Mouse (Mus musculus): ENCODE measurements around the gene Klrb1b.

The Klrb1b gene

DNA sequence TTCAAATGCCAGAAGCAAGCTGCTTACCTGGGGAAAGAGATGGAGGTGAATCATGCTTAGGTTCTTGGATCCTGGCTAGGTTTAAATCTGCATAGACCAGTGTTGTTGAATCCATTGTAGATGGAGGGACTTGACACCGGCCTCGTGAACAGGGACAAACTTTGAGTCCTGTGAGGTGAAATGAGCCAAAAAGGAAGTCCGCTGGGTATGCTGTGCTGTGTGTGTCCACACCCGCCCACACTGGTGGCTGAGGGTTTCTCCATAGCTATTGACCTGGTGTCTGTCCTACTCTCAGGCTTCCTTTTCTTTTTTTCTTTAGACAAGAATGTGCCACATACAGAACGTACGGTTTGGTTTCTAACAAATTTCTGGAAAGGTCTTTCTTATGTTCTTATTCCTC, at the start of gene Klrb1b, which contains the start of gene Gm44511:
TSS of gene Klrb1b (minus strand) at position 200 of the 400 bp plus-strand sequence.
TSS of gene Gm44511 (minus strand) at position 184 of the 400 bp plus-strand sequence.
- DNase-seq (ENCODE audit: low read depth, low spot score), result no peak

DNA sequence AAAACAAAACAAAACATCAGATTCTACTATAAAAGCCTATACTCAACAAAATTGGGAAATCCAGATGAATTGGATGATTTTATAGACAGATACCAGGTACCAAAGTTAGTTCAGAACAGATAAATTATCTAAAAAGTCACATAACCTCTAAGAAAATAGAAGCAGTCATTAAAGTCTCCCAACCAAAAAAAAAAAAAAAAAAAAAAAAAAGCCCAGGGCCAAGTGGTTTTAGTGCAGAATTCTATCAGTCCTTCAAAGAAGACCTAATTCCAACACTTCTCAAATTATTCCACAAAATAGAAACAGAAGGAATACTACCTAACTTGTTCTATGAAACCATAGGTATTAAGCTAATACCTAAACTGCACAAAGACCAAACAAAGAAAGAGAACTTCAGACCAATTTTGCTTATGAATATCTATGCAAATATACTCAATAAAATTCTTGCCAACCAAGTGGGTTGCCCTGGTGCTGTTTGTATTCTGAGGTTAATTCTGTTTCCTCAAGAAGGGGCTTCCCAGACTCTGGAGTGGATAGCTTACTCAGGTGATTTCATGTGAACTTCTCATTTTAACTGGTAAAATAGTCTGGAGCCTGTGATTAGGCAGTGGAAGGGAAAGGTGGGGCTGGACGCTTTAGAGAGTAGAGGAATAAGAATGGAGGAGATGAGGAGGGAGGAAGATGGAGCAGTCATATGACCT, 45.9 kb upstream of the Klrb1b start:
- DNase-seq (ENCODE audit: low read depth, low spot score), result no peak

DNA sequence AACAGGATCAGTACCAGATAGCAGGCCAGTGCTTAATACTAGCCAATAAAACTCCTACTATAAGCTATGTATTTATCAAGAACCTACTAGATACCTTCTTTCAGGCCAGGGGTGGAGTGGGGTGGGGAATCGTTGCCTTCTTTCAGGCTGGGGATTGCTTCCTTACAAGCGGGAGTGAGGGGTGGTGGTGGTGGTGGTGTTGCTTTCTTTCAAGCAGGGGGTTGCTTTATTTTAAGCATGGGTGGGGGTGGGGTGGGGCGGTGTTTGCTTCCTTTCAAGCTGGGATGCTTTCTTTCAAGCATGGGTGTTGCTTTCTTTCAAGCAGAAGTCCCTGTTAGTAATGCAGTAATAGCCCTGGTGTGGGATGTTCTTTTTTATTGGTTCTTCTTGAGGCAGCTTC, 42.7 kb upstream of the Klrb1b start:
- DNase-seq (ENCODE audit: low read depth, low spot score), result no peak

DNA sequence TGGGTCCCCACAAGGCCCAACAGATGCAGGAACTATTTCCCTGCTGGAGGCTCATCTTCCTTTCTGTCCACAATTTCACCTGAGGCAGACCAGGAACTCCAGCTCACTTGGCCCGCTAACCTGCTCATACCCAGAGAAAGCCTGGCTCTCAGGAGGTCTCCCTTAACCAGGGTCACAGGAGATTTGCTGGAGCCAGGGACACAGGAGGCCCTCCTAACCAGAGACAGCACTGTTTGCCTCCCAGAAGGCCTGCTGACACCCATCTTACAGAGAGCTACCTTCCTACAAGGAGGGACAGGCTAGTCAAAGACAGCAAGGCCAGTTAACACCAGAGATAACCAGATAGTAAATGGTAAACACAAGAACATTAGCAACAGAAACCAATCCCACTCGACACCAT, 31.8 kb upstream of the Klrb1b start:
- DNase-seq (ENCODE audit: low read depth, low spot score), result no peak

DNA sequence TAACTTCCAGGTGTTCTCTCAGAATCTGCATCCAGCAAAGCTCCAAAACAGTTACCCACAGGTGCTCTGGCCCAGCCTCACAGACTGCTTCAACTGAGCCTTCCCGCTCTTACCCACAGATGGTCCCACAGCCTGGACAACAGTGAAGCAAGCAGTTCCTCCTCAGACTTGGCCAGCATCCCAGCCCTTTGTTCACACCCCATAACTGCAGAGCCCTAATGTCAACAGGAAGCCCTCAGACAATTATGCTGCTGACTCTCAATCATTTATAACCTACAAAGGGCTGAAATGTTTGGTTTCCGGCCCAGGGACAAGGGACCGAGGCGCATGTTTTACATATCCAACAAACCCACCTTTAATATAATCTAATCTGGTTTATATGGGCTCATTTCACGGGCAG, 30.1 kb upstream of the Klrb1b start:
- DNase-seq (ENCODE audit: low read depth, low spot score), result no peak

DNA sequence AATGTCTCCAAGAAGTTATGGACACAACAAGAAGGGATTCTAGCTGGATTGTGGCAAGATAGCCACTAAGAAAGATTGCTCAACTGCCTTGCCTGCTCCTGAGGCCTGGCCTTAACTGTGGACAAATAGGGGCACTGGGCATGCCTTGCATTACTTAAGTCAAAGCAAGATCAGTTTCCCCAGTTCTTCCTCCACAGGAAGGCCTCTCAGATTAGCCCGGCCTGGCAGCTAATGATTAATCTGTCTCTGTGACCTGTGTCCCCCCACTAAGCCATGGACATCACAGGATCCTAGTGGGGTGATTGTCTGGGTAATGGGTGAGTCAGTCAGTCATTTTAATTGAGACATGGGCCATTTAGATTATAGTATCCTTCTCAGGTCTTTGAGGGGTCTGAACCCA, 29.3 kb upstream of the Klrb1b start:
- DNase-seq (ENCODE audit: low read depth, low spot score), result no peak

DNA sequence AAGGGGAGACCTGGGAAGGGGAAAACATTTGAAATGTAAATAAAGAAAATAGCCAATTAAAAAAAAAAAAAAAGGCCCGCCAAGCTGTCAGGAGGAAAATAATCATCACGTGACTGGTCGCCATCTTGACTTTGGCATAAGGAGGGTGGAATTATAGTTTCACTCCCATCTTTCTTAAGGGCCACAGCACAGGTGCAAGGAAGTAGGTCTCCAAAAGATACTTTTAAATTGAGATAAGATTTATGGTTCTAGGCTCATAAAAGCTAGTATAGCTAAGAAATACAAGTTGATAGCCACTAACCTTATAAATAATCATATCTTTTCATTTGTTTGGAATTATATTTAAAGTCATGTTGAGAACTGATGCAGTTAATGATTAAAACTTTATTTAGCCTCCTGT, 28.8 kb upstream of the Klrb1b start:
- no peak for DNase-seq (ENCODE audit: low read depth, low spot score)

DNA sequence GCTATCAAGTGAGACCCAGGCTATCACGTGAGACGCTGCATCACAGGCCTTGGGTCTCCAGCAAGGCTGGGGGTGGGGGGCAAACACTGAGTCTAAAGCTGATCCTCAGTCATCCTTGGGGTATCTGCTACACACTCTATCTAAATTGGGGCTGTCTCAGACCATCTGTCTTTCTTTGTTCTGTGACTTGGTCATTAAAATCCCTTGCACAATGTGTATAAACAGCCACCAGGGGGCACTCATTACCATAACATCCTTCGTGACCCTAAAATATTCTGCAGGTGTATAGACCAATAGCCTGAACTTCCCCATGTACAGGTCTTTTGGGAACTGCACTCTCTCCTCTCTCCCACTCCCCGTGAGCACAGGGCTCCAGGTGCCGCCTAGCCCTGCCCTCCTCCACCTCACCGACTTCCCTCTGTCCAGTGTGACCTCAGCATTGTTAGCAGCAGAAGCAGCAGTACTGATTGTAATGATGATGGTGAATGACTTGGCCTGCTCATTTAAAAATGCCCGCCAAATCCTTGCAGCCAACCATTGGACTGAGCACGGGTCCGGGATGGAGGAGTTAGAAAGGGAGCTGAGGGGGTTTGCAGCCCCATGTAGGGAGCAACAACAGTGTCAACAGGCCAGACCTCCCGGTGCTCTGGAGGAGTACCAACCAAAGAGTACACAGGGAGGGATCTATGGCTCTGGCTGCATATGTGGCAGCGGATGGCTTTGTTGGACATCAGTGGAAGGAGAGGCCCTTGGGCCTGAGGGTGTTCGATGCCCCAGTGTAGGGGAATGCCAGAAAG, 28.1 kb upstream of the Klrb1b start:
- DNase-seq (ENCODE audit: low read depth, low spot score), result peak; percentile 51

DNA sequence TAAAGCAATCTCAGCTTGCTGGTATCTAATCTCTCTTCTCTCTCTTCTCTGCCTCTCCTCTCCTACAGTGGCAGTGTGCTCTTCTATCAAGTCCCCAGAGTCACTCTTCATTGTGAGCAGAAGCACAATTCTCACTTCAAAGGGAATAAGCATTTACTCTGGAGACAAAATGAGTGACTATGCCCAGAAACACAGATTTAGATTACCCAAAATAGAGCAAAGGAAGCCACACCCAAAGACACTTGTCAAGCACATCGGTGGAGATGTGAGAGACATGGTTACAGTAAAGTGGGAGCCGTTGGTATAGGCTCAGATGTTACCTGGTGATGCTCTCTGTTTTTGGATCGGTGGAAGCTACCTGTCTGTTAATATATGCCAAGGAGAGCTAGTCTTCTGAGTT, 26.6 kb upstream of the Klrb1b start:
- no peak for DNase-seq (ENCODE audit: low read depth, low spot score)

DNA sequence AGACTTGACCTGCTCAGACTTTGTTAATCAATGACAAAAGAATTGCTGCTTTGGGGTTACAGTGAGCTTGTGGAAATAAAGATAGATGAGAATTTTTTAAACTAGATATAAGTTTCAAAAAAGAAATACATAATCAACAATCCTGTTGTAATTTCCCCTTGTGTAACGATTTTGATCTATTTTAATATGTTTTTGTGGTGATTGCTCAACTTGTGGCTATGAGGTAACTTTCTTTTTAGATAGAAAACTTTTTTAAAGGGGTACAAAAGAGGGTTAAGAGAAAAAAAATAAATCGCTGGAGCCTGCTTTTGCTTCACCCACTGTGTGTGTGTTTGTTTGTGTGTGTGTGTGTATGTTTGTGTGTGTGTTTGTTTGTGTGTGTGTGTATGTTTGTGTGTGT, 25.0 kb upstream of the Klrb1b start:
- DNase-seq (ENCODE audit: low read depth, low spot score), result no peak

DNA sequence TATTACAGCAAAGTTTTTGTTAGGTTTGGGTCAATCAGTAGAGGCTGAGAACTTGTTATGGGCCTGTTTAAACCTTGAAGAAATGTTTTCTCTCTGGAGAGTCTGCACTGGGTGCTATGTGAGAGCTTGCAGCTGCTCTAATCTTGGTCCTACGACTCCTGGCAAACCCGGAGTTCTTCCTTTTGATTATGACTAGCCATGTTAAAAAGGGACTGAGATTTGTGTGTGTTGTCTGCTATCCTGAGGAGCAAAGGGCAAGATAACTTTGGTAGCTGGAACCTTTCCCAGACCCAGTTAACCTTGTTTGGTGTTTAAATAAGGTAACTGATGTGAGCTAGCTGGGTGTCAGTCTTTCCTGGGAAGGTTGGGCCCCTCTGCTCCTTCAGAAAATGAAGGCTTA, 24.5 kb upstream of the Klrb1b start:
- no peak for DNase-seq (ENCODE audit: low read depth, low spot score)

DNA sequence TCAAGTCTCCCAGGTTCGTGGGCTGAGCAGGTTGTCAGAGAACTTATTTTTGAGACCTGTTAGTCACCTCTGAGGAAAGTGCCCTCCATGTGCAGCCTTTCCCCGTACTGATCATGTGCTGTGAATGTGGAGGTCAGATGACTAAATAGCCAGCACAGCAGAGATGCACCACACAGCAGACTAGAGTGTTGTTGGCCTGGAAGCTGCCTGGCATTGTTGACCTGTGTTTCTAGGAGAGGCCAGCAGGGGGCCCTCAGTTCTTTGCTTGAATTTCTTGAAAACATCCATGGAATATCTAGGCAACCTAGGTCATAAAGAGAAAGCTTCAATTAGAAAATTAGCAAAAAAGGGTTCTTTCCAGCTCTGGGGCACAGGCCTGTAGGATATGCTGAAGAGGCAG, 23.8 kb upstream of the Klrb1b start:
- DNase-seq (ENCODE audit: low read depth, low spot score), result peak; percentile 39

DNA sequence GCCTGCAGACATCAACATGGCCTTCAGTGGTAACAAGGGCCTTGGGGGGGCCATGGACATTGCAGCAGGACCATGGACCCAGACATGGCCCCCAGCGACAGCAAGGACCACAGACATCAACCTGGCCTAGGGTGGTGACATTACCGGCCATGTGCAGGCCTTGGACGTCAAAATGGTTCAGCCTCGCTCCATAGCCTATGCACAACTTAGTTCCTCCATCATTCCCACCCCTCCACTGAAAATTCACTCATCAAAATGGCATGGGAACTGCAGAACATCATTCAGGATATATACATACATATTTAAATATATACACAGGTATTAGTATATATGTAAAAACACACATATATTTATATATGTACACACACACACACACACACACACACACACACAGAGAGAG, 21.3 kb upstream of the Klrb1b start:
- DNase-seq (ENCODE audit: low read depth, low spot score), result no peak

DNA sequence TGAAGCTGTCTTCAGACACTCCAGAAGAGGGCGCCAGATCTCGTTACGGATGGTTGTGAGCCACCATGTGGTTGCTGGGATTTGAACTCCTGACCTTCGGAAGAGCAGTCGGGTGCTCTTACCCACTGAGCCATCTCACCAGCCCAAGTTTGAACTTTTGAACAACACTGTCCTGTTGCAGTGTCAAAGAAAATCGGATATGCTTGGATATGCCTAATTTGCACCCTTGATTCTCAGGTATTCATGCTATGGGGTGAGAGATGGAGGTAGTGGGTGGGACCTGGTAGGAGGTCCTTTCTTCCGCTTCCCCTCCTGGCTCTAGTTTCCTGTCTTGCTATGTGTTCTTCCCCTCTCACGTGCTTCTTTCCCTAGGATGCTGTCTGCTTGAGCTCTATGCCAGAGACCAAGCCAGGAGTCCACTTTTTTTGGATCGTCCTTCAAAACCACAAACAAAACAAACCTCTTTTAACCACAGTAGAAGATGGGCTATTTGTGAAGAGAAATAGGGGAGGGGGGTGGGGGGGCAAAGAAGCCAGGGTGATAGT, 19.9 kb upstream of the Klrb1b start:
- DNase-seq (ENCODE audit: low read depth, low spot score), result no peak

DNA sequence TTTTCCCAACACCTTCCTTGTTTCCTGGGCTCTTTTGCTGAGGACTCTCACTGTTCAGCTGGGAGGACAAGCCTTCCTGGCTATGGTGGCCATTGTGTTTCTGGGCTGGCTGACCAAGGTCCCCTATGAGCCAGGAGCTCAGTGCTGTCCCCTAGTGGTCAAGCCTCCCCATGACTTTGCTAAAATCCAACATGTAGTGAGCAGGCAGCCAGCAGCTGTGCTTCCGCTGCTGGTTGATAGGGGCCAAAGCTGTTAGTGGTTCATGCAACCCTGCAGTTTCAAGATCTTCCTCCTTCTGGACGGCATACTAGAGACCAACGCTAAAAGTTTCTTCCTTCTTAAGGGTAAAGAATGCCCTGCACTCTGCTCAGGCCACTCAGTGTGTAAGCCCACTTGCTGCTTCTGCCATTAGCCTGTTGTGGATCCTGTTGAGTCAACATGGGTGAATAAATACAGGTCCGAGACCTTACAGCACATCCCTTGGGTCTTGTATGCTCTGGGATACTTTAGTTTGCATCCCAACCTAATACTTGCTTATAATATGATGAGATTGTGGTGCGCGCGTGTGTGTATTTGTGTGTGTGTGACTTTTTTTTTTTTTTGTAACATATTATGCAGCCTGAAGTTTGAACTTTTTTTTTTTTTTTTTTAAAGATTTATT, 19.3 kb upstream of the Klrb1b start:
- DNase-seq (ENCODE audit: low read depth, low spot score), result peak; percentile 88

DNA sequence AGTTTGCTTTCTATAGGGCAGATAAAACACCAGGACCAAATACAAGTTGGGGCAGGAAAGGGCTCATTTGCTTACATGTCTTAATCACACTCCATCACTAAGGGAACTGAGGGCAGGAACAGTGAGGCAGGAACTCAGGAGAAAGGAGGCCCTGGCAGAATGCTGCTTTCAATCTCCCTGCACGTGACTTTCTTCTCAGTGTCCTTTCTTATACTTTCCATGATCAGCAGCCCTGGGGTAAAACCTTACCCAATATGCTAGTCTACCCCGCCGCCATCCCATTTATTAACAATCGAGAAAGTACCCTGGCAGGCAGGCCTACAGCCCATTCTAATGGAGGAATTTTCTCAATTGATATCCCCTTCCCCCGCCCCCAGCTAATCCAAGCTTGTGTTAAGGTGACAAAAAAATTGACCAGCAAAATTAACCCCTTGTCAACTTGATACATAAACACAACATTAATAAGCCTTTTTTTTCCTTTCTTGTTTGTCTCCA, 18.5 kb upstream of the Klrb1b start:
- DNase-seq (ENCODE audit: low read depth, low spot score), result no peak

DNA sequence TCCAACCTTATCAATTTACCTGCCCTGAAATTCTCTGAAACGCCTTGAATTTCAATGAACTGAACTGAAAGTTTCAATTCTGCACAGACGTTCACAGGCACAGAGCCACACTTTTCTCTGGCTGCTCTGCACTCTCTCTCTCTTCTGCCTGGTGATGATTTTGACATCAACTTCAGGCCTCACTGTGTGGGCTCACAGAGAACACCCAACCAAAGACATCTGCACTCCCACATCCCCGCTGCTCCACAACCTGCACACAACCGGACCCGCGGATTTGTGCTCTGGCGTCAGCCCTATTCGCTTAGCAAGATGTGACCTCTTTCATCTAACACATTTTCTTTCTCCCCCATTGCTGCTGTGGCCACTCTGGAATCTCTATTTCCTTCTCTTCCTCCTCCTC, 18.0 kb upstream of the Klrb1b start:
- no peak for DNase-seq (ENCODE audit: low read depth, low spot score)

DNA sequence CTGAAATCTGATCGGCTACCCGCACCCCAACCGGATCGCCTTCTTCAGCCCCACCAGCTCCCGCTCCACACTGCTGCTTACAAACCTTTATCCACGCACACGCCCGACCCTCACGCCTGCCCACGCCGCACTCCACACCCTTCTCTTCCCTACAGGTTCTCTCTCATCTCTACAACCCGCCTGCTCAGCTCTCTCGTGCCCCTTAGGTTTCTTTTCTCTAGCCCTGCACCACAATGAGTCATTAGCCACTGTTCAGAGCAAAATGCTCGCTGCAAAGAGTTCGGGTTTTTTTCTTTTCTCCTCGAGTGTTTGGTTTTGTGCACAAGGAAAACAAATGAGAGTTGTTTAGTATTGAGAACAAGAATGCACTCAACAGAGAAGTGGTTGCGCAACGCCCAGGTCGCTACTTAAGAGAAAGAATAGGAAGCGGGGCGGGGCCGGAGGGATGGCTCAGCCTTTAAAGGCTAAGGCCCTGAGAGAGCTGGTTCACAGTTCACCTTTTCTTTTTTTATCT, 17.4 kb upstream of the Klrb1b start:
- peak; percentile 36 for DNase-seq (ENCODE audit: low read depth, low spot score)

DNA sequence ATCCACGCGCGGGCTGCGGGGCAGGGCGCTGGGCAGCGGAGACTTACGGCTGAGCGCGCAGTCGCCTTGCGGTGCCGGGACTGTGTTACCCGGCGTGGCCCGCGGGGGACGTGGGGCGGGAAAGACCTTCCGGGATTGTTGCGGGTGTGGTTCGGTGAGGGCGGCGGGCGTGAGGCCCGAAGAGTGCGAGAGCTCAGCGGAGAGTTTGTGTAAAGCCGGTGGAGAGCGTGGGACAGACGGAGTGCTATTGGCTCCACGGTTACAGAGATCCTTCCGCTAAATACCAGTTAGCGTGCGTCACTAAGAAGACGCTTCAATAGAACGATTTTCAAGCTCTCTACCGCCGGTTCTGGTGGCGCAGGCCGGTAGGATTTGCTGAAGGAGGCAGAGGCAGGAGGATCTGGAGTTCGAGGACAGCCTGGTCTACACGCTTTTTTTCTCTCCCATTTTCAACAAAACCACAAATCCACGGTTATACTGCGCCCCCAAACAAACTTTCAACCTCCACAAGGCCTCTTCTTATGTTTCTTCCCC, 16.9 kb upstream of the Klrb1b start:
- DNase-seq (ENCODE audit: low read depth, low spot score), result peak; percentile 92

DNA sequence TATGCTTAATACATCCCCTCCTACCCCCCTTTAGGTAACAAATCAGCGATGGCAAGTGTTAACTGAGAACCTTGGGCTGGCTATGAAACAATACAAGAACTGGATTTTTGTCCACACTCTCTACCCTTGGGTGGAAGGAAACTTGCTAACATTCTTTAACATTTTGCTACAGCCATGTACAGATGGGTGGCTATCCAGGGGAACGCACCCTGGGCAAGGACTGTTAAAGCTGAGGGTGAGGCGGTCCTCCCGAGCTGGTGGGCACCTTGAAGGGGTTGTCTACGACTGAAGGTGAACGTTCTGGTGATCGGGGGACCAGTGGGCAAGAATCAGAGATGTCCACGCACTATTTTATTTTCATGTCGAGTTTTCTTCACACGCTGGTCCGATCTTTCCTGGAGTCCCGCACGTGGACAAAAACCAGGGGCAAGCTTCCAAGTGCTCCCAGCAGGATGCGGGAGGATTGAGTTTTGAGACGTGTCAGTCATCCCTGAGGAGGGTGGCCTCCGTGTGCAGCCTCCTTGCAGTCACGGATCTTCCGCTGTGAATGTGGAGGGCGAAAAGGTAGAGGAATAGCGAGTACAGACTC, 16.3 kb upstream of the Klrb1b start:
- no peak for DNase-seq (ENCODE audit: low read depth, low spot score)

All from embryo, embryonic 11.5 days (tissue).